ENCODE assay signal across 30 mouse cellular contexts in the genomic region with DNA sequence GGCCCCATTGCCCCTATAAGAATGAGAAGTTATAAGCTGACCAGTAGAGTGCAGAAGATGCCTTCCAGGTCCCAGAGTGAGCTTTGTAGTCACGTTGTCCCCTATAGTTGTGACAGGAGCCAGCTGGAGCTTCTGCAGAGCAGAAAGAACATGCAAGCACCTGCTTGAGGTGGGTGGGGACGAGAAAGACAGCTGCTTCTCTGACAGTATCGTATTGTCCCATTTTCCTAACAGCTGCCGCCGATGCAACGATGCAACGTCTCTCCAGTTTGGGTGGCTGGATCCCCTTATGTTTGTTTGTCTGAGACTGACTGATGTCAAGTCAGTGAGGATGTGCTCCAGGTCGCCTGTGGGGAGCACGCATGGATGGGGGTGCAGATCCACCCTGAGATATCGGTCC. TPM values are rescaled to one million over a fixed set of nuclear protein-coding genes. Genes with fewer than 3 reads are reported as not detected.
DNase-seq lines count a peak whose midpoint lies in the region; ATAC-seq and TF ChIP-seq lines count a peak whose summit lies in the region.
"Had no signal": no experiment of that assay in that cellular context is flagged by ENCODE, and none has a peak within 500 bp of the region (broad histone marks: within the 10 kb centered on the region; RNA-seq: fewer than 3 reads in every experiment).

No protein-coding gene starts in this region.

- ATAC-seq in midbrain, embryonic 11.5 days (ENCODE audit: low FRiP score), result no peak
- ATAC-seq in midbrain, embryonic 13.5 days, result no peak
- ATAC-seq: CD4-positive, CD25-positive, alpha-beta regulatory T cell, adult 4 months; forebrain, embryonic 14.5 days; forebrain, postnatal 0 days had no signal

- no peak for TF ChIP-seq POLR2A in myocyte (IDR thresholded peaks at IDR 0.05; ENCODE audit: insufficient read length, low read depth)

- no peak overlapping the region for H3K4me2 ChIP-seq in midbrain, embryonic 11.5 days
- no peak overlapping the region for H3K4me2 ChIP-seq in midbrain, embryonic 13.5 days (replicated peaks)
- H3K4me2 ChIP-seq in myocyte (ENCODE audit: low read depth), result no peak overlapping the region
- H3K4me2 ChIP-seq: embryonic facial prominence, embryonic 15.5 days; heart, embryonic 13.5 days; hindbrain, embryonic 12.5 days; hindbrain, embryonic 15.5 days had no signal

- 0 out of 2 replicates have a peak overlapping the region, but pooled peaks have one; percentile 7 for H3K27ac ChIP-seq in layer of hippocampus, adult 2 months
- no peak overlapping the region for H3K27ac ChIP-seq in midbrain, embryonic 11.5 days (ENCODE audit: low read depth, low read length)
- no peak overlapping the region for H3K27ac ChIP-seq in midbrain, embryonic 13.5 days
- H3K27ac ChIP-seq: embryonic facial prominence, embryonic 15.5 days; hindbrain, embryonic 12.5 days; hindbrain, embryonic 15.5 days had no signal

- H3K27me3 ChIP-seq in midbrain, embryonic 11.5 days (ENCODE audit: control insufficient read depth, insufficient read depth, low read length), result no peaks in the 10 kb centered on the region
- H3K27me3 ChIP-seq in midbrain, embryonic 13.5 days, result no peaks in the 10 kb centered on the region
- no peaks in the 10 kb centered on the region for H3K27me3 ChIP-seq in myocyte (ENCODE audit: control insufficient read depth, insufficient read depth, insufficient read length)
- H3K27me3 ChIP-seq: embryonic facial prominence, embryonic 15.5 days; heart, embryonic 13.5 days; hindbrain, embryonic 12.5 days; hindbrain, embryonic 15.5 days had no signal

- H3K9me3 ChIP-seq in midbrain, embryonic 11.5 days (ENCODE audit: control insufficient read depth, low read length), result no peaks in the 10 kb centered on the region
- no peaks in the 10 kb centered on the region for H3K9me3 ChIP-seq in midbrain, embryonic 13.5 days
- H3K9me3 ChIP-seq: embryonic facial prominence, embryonic 15.5 days; heart, embryonic 13.5 days; hindbrain, embryonic 12.5 days; hindbrain, embryonic 15.5 days had no signal

- 87% methylated on average over 10 of the region's 10 CpGs for WGBS in midbrain, embryonic 11.5 days
- 88% methylated on average over 10 of the region's 10 CpGs for WGBS in midbrain, embryonic 13.5 days

- H3K36me3 ChIP-seq in midbrain, embryonic 11.5 days (ENCODE audit: control insufficient read depth, insufficient read depth, low read length), result no peaks in the 10 kb centered on the region
- peaks cover 89% of the 10 kb centered on the region for H3K36me3 ChIP-seq in midbrain, embryonic 13.5 days
- no peaks in the 10 kb centered on the region for H3K36me3 ChIP-seq in myocyte (ENCODE audit: control insufficient read depth, insufficient read depth)
- H3K36me3 ChIP-seq: embryonic facial prominence, embryonic 15.5 days; heart, embryonic 13.5 days had no signal

- no peak overlapping the region for H3K4me3 ChIP-seq in layer of hippocampus, adult 2 months
- H3K4me3 ChIP-seq in midbrain, embryonic 11.5 days (ENCODE audit: low read depth, low read length), result no peak overlapping the region
- no peak overlapping the region for H3K4me3 ChIP-seq in midbrain, embryonic 13.5 days (replicated peaks)
- no peak overlapping the region for H3K4me3 ChIP-seq in myocyte
- H3K4me3 ChIP-seq: embryonic facial prominence, embryonic 15.5 days; heart, embryonic 13.5 days; hindbrain, embryonic 12.5 days; hindbrain, embryonic 15.5 days had no signal

- H3K4me1 ChIP-seq in midbrain, embryonic 11.5 days (ENCODE audit: control insufficient read depth, insufficient read depth, low read length), result no peaks in the 10 kb centered on the region
- no peaks in the 10 kb centered on the region for H3K4me1 ChIP-seq in midbrain, embryonic 13.5 days (replicated peaks)
- H3K4me1 ChIP-seq: hindbrain, embryonic 15.5 days had no signal

- H3K9ac ChIP-seq in midbrain, embryonic 11.5 days (ENCODE audit: low read length), result no peak overlapping the region
- H3K9ac ChIP-seq in midbrain, embryonic 13.5 days (replicated peaks), result no peak overlapping the region
- H3K9ac ChIP-seq: embryonic facial prominence, embryonic 15.5 days; forebrain, postnatal 0 days; heart, embryonic 13.5 days; hindbrain, embryonic 12.5 days; hindbrain, embryonic 15.5 days had no signal

- no peak overlapping the region for H3ac ChIP-seq in myocyte (ENCODE audit: control insufficient read depth, insufficient read length)

- H3K79me2 ChIP-seq in myocyte (ENCODE audit: control insufficient read depth, insufficient read depth), result no peaks in the 10 kb centered on the region

- no peak for DNase-seq in layer of hippocampus, adult 2 months (ENCODE audit: low spot score in 2 of 2)
- no peak for DNase-seq in layer of hippocampus, postnatal 10 days (ENCODE audit: low spot score in 2 of 2)
- peak; percentile 39 for DNase-seq in midbrain, embryonic 11.5 days (ENCODE audit: low spot score, missing footprints)
- DNase-seq in urinary bladder, postnatal 14 days (ENCODE audit: low spot score), result no peak
- DNase-seq: adrenal gland, adult 2 months; adrenal gland, postnatal 14 days; cerebellum, adult 11-12 months; cerebellum, adult 8-10 months; cerebellum, postnatal 10 days; cerebellum, postnatal 36 days; embryo, embryonic 11 days; forebrain, postnatal 0 days; gastrocnemius, postnatal 25 days; heart, adult 18-20 months; heart, postnatal 14 days had no signal

- TF ChIP-seq CTCF in layer of hippocampus, adult 2 months (conservative IDR thresholded peaks at IDR 0.05), result no peak

TF ChIP-seq in myocyte, 11 proteins besides CTCF, POLR2A, EP300 and RAD21:
- TF ChIP-seq POLR2AphosphoS2 (IDR thresholded peaks at IDR 0.05; ENCODE audit: insufficient read length, low read depth) (no peak), TCF3 (IDR thresholded peaks at IDR 0.05; ENCODE audit: insufficient read length, low read depth) (peak; percentile 82), MYOD1 (IDR thresholded peaks at IDR 0.05; ENCODE audit: control insufficient read depth in 1 of 3, insufficient read length in 2 of 3, low read depth in 2 of 3) (peak; percentile 28 to 97 (median 85)), MAX (IDR thresholded peaks at IDR 0.05; ENCODE audit: low read depth) (no peak), REST (IDR thresholded peaks at IDR 0.05; ENCODE audit: insufficient read depth, insufficient read length) (no peak), TCF12 (IDR thresholded peaks at IDR 0.05; ENCODE audit: insufficient read depth, poor library complexity, severe bottlenecking) (peak; percentile 94), MYOG (IDR thresholded peaks at IDR 0.05; ENCODE audit: control insufficient read depth in 1 of 3, insufficient read depth in 1 of 3, insufficient read length in 2 of 3, low read depth in 2 of 3) (peak; percentile 60 to 93 (median 78))

RNA-seq across cellular contexts. Expression of a gene that starts 34.4 kb away (rescaled TPM):
- under 1 TPM in 1 of 2 experiments, not detected in 1; 0.20 TPM for total RNA-seq in layer of hippocampus, adult 2 months (2021)
- total RNA-seq in layer of hippocampus, postnatal 10 days (2021), result under 1 TPM in 1 of 2 experiments, not detected in 1; 0.32 TPM
- 0.07 and 0.14 TPM in 2 replicates for polyA plus RNA-seq in midbrain, embryonic 11.5 days (2014; fragmentation: Nextera tagmentation; extraction: Ambion mirVana)
- 0.17 TPM in 1 of 2 replicates, not detected in the other for polyA plus RNA-seq in midbrain, embryonic 13.5 days (2015; fragmentation: Nextera tagmentation; extraction: Ambion mirVana)
- polyA plus RNA-seq in myocyte (2012; fragmentation: generic; extraction: Trizol), result 0.08 TPM
- total RNA-seq: gastrocnemius, adult 8-10 months; gastrocnemius, postnatal 25 days; MEL had no signal
- polyA plus RNA-seq: C2C12; CD4-positive, CD25-positive, alpha-beta regulatory T cell, adult 4 months; embryonic facial prominence, embryonic 11.5 days; forebrain, embryonic 11.5 days; forebrain, embryonic 14.5 days; heart, embryonic 13.5 days; heart, embryonic 16.5 days; hindbrain, embryonic 12.5 days had no signal

RNA-seq across cellular contexts. Expression of a gene that starts 45.7 kb away (rescaled TPM):
- total RNA-seq in layer of hippocampus, adult 2 months (2021), result not detected
- total RNA-seq in layer of hippocampus, postnatal 10 days (2021), result not detected
- 0.78 and 0.80 TPM in 2 replicates for polyA plus RNA-seq in midbrain, embryonic 11.5 days (2014; fragmentation: Nextera tagmentation; extraction: Ambion mirVana)
- 0.35 and 0.42 TPM in 2 replicates for polyA plus RNA-seq in midbrain, embryonic 13.5 days (2015; fragmentation: Nextera tagmentation; extraction: Ambion mirVana)
- not detected for polyA plus RNA-seq in myocyte (2012; fragmentation: generic; extraction: Trizol)
- total RNA-seq: gastrocnemius, adult 8-10 months had no signal
- polyA plus RNA-seq: C2C12; CD4-positive, CD25-positive, alpha-beta regulatory T cell, adult 4 months; cortical plate, adult 2 months; forebrain, embryonic 14.5 days had no signal
